In genomic region chr12:112155218-112156051, GRCm38 (mm10) we compare ENCODE assay signal across 8 mouse cellular contexts. TPM values are rescaled to one million over a fixed set of nuclear protein-coding genes. Genes with fewer than 3 reads are reported as not detected.
DNase-seq lines count a peak whose midpoint lies in the region; ATAC-seq lines count a peak whose summit lies in the region.

No protein-coding gene starts in this region.

- H3K9ac ChIP-seq in hindbrain, embryonic 12.5 days: no peak overlapping the region
- peak overlapping the region; percentile 48; the same call in 1 of the 2 replicates for H3K9ac ChIP-seq in limb, embryonic 13.5 days
- H3K9ac ChIP-seq in stomach, embryonic 14.5 days (replicated peaks; ENCODE audit: low read depth, low read length): no peak overlapping the region

- DNase-seq in adrenal gland, postnatal 10 days: peak; percentile 73
- no peak for DNase-seq in forebrain, embryonic 10.5 days (ENCODE audit: extremely low spot score, low spot score)
- no peak for DNase-seq in spleen, postnatal 36 days (ENCODE audit: low spot score in 2 of 2)
- no peak for DNase-seq in cerebellum, postnatal 25 days
- no peak for DNase-seq in frontal cortex, postnatal 14 days (ENCODE audit: low spot score in 2 of 2)

- no peak overlapping the region for H3K4me2 ChIP-seq in hindbrain, embryonic 12.5 days (replicated peaks)
- H3K4me2 ChIP-seq in limb, embryonic 13.5 days (replicated peaks): no peak overlapping the region
- no peak overlapping the region for H3K4me2 ChIP-seq in stomach, embryonic 14.5 days (replicated peaks; ENCODE audit: low read depth, low read length)

- peaks cover 84% of the 10 kb centered on the region for H3K4me1 ChIP-seq in forebrain, embryonic 10.5 days
- peaks cover 55% of the 10 kb centered on the region for H3K4me1 ChIP-seq in hindbrain, embryonic 12.5 days
- peaks cover 64% of the 10 kb centered on the region for H3K4me1 ChIP-seq in limb, embryonic 13.5 days
- peaks cover 6% of the 10 kb centered on the region for H3K4me1 ChIP-seq in stomach, embryonic 14.5 days (ENCODE audit: control insufficient read depth, insufficient read depth, low read length)

- H3K27me3 ChIP-seq in forebrain, embryonic 10.5 days (ENCODE audit: poor library complexity, severe bottlenecking): 0 out of 2 replicates have a peak, but pooled peaks cover 12% of the 10 kb centered on the region
- peaks cover 53% of the 10 kb centered on the region for H3K27me3 ChIP-seq in hindbrain, embryonic 12.5 days
- H3K27me3 ChIP-seq in limb, embryonic 13.5 days: no peaks in the 10 kb centered on the region
- no peaks in the 10 kb centered on the region for H3K27me3 ChIP-seq in stomach, embryonic 14.5 days (ENCODE audit: control insufficient read depth, insufficient read depth, low read length)

- H3K27ac ChIP-seq in forebrain, embryonic 10.5 days: peak overlapping the region; percentile 83
- H3K27ac ChIP-seq in hindbrain, embryonic 12.5 days: peak overlapping the region; percentile 35; the same call in 1 of the 2 replicates
- H3K27ac ChIP-seq in limb, embryonic 13.5 days: peak overlapping the region; percentile 53; the same call in 1 of the 2 replicates
- peak overlapping the region; percentile 78; the same call in 1 of the 2 replicates for H3K27ac ChIP-seq in stomach, embryonic 14.5 days (ENCODE audit: low read length)

- WGBS in forebrain, embryonic 10.5 days: 44% methylated on average over 16 of the region's 16 CpGs
- 31% methylated on average over 16 of the region's 16 CpGs for WGBS in hindbrain, embryonic 12.5 days
- WGBS in limb, embryonic 13.5 days: 52% methylated on average over 16 of the region's 16 CpGs
- 64% methylated on average over 16 of the region's 16 CpGs for WGBS in stomach, embryonic 14.5 days

- peaks cover 46% of the 10 kb centered on the region for H3K36me3 ChIP-seq in forebrain, embryonic 10.5 days (replicated peaks)
- no peaks in the 10 kb centered on the region; the same call in 1 of the 2 replicates for H3K36me3 ChIP-seq in hindbrain, embryonic 12.5 days
- peaks cover 41% of the 10 kb centered on the region for H3K36me3 ChIP-seq in limb, embryonic 13.5 days
- H3K36me3 ChIP-seq in stomach, embryonic 14.5 days (ENCODE audit: control insufficient read depth, insufficient read depth, low read length): no peaks in the 10 kb centered on the region

- no peaks in the 10 kb centered on the region for H3K9me3 ChIP-seq in forebrain, embryonic 10.5 days
- H3K9me3 ChIP-seq in hindbrain, embryonic 12.5 days (replicated peaks): no peaks in the 10 kb centered on the region
- H3K9me3 ChIP-seq in limb, embryonic 13.5 days: no peaks in the 10 kb centered on the region
- no peaks in the 10 kb centered on the region for H3K9me3 ChIP-seq in stomach, embryonic 14.5 days (ENCODE audit: control insufficient read depth, low read depth, low read length)

- ATAC-seq in hindbrain, embryonic 12.5 days (ENCODE audit: low FRiP score): peak; percentile 67
- no peak for ATAC-seq in limb, embryonic 13.5 days (ENCODE audit: low FRiP score, low read depth)
- ATAC-seq in stomach, embryonic 14.5 days (ENCODE audit: insufficient number of reproducible peaks, insufficient read depth, low FRiP score, low read depth): no peak

- H3K4me3 ChIP-seq in forebrain, embryonic 10.5 days: no peak overlapping the region
- no peak overlapping the region for H3K4me3 ChIP-seq in hindbrain, embryonic 12.5 days
- no peak overlapping the region for H3K4me3 ChIP-seq in limb, embryonic 13.5 days
- no peak overlapping the region for H3K4me3 ChIP-seq in stomach, embryonic 14.5 days (ENCODE audit: low read depth, low read length)

RNA-seq across cellular contexts. Expression of gene Kif26a, which starts 9.4 kb away (rescaled TPM):
- 10 to 100 TPM; 20.0 to 25.4 TPM for total RNA-seq in adrenal gland, postnatal 10 days (2021)
- polyA plus RNA-seq in forebrain, embryonic 10.5 days (2016; fragmentation: Nextera tagmentation; extraction: Ambion mirVana): 3.8 and 4.4 TPM in 2 replicates
- 5.0 and 5.1 TPM in 2 replicates for polyA plus RNA-seq in hindbrain, embryonic 12.5 days (2016; fragmentation: Nextera tagmentation; extraction: Ambion mirVana)
- 5.7 and 6.4 TPM in 2 replicates for polyA plus RNA-seq in limb, embryonic 13.5 days (2015; fragmentation: Nextera tagmentation; extraction: Ambion mirVana)
- polyA plus RNA-seq in stomach, embryonic 14.5 days (2014; fragmentation: Nextera tagmentation; extraction: Ambion mirVana): 2.9 and 3.0 TPM in 2 replicates

RNA-seq across cellular contexts. Expression of gene Aspg, which starts 49.0 kb away (rescaled TPM):
- 10 to 100 TPM; 24.1 to 26.0 TPM for total RNA-seq in adrenal gland, postnatal 10 days (2021)
- 1.3 and 2.0 TPM in 2 replicates for polyA plus RNA-seq in forebrain, embryonic 10.5 days (2016; fragmentation: Nextera tagmentation; extraction: Ambion mirVana)
- polyA plus RNA-seq in hindbrain, embryonic 12.5 days (2016; fragmentation: Nextera tagmentation; extraction: Ambion mirVana): 0.66 and 1.2 TPM in 2 replicates
- polyA plus RNA-seq in limb, embryonic 13.5 days (2015; fragmentation: Nextera tagmentation; extraction: Ambion mirVana): 1.5 and 2.1 TPM in 2 replicates
- 1.7 TPM in 2 replicates for polyA plus RNA-seq in stomach, embryonic 14.5 days (2014; fragmentation: Nextera tagmentation; extraction: Ambion mirVana)
